Mouse (Mus musculus) left cerebral cortex, postnatal 25 days (tissue): ENCODE data around the gene Kif22. TPM values are rescaled to one million over a fixed set of nuclear protein-coding genes. Genes with fewer than 3 reads are reported as not detected.
"Not testable (repeated sequence)": the region's sequence is repeated elsewhere in the genome, so short reads cannot be mapped to it uniquely, and the experiment has no call there.

Experiments
- DNase-seq, 2 experiments: peaks; one replicate each; pipeline ENCODE4 v3.0.0; 2022; ENCODE audit warnings: low spot score in 2 of 2, mixed read lengths in 1 of 2
- intact Hi-C: fragments of 180-260 bp; cut with DNase I; formaldehyde crosslinking; loops from one replicate; pipeline ENCODE4 v1.15.1; 2025
- total RNA-seq, 2 experiments: library from RNA; stranded (reverse); gene quantifications; 2 replicates each; pipeline ENCODE4 v1.2.3; 2021

Kif22 gene
- total RNA-seq, result 1 to 10 TPM; 5.0 to 5.7 TPM

GRCm38 (mm10) chr7:127041851-127042672 is at the start of gene Kif22:
TSS of gene Kif22 (minus strand) at chr7:127042471.
- peak; percentile 83 to 92 for DNase-seq
- intact Hi-C loops, result loop anchor here (5.0 kb wide), 1 partner anchor 60 kb away; no protein-coding TSS in a partner anchor

GRCm38 (mm10) chr7:127091114-127091896 is 49.0 kb upstream of the Kif22 start, which contains the start of gene AI467606:
TSS of gene AI467606 (plus strand) at chr7:127091359.
- no peak for DNase-seq
- intact Hi-C loops, result no loop called here

GRCm38 (mm10) chr7:127090154-127091113 is 48.2 kb upstream of the Kif22 start:
- intact Hi-C loops, result no loop called here

GRCm38 (mm10) chr7:127088901-127089845 is 46.9 kb upstream of the Kif22 start:
- DNase-seq, result no peak

More at GRCm38 (mm10) chr7:127090154-127091113, 48.2 kb upstream of the Kif22 start:
- DNase-seq, result no peak

GRCm38 (mm10) chr7:127088083-127088482 is 45.8 kb upstream of the Kif22 start:
- intact Hi-C loops, result no loop called here
- DNase-seq, result no peak

More at GRCm38 (mm10) chr7:127088901-127089845, 46.9 kb upstream of the Kif22 start:
- intact Hi-C loops, result no loop called here

GRCm38 (mm10) chr7:127087278-127088010 is 45.2 kb upstream of the Kif22 start, which contains the start of gene Zg16:
TSS of gene Zg16 (minus strand) at chr7:127087328.
- intact Hi-C loops, DNase-seq: not testable (repeated sequence)

GRCm38 (mm10) chr7:127085751-127086150 is 43.5 kb upstream of the Kif22 start:
- DNase-seq, intact Hi-C loops: not testable (repeated sequence)

- DNase-seq, result no peak
- intact Hi-C loops, result no loop called here
Measured at GRCm38 (mm10) chr7:127084794-127085193, 42.5 kb upstream of the Kif22 start.

- intact Hi-C loops, result no loop called here
- DNase-seq, result no peak
Measured at GRCm38 (mm10) chr7:127083689-127084088, 41.4 kb upstream of the Kif22 start.

GRCm38 (mm10) chr7:127082995-127083394 is 40.7 kb upstream of the Kif22 start:
- DNase-seq, result no peak
- intact Hi-C loops, result no loop called here

GRCm38 (mm10) chr7:127082271-127082670 is 40.0 kb upstream of the Kif22 start:
- DNase-seq, result no peak

GRCm38 (mm10) chr7:127080045-127080444 is 37.8 kb upstream of the Kif22 start:
- DNase-seq, result no peak

More at GRCm38 (mm10) chr7:127082271-127082670, 40.0 kb upstream of the Kif22 start:
- intact Hi-C loops, result no loop called here

GRCm38 (mm10) chr7:127077692-127078091 is 35.4 kb upstream of the Kif22 start:
- DNase-seq, result no peak
- intact Hi-C loops, result no loop called here

More at GRCm38 (mm10) chr7:127080045-127080444, 37.8 kb upstream of the Kif22 start:
- intact Hi-C loops, result no loop called here

- intact Hi-C loops, result no loop called here
- no peak for DNase-seq
Measured at GRCm38 (mm10) chr7:127076188-127076587, 33.9 kb upstream of the Kif22 start.

- DNase-seq, result no peak
- intact Hi-C loops, result no loop called here
Measured at GRCm38 (mm10) chr7:127073221-127073620, 30.9 kb upstream of the Kif22 start.

GRCm38 (mm10) chr7:127070871-127071413 is 28.7 kb upstream of the Kif22 start:
- no peak for DNase-seq
- intact Hi-C loops, result no loop called here

GRCm38 (mm10) chr7:127066317-127066716 is 24.0 kb upstream of the Kif22 start:
- intact Hi-C loops, result loop anchor here (10.0 kb wide), 1 partner anchor 98 kb away; no protein-coding TSS in a partner anchor

More at GRCm38 (mm10) chr7:127066317-127066716, 24.0 kb upstream of the Kif22 start:
- no peak for DNase-seq
